Mouse (Mus musculus): ENCODE data around the gene Pip5k1a.
A peak's percentile ranks its signal among the peaks of the same experiment; 100 is the strongest.
"Not testable (repeated sequence)": the region's sequence is repeated elsewhere in the genome, so short reads cannot be mapped to it uniquely, and the experiment has no call there.

Gene Pip5k1a

GRCm38 (mm10) chr3:95112760-95113159 is 6.0 kb upstream of the Pip5k1a start:
- no peak for DNase-seq (ENCODE audit: low spot score)

- peak; percentile 93 for DNase-seq (ENCODE audit: low spot score)
These were observed 4.4 kb upstream of the Pip5k1a start, which contains the start of gene Vps72 for GRCm38 (mm10) chr3:95110911-95111726. Gene Vps72 (plus strand): TSS chr3:95111022.

GRCm38 (mm10) chr3:95107898-95108297 is 1.2 kb upstream of the Pip5k1a start:
- DNase-seq (ENCODE audit: low spot score), result no peak

GRCm38 (mm10) chr3:95107308-95107707 is 578 bp upstream of the Pip5k1a start:
- not testable (repeated sequence) for DNase-seq (ENCODE audit: low spot score)

GRCm38 (mm10) chr3:95105586-95106337 is 968 bp downstream of the Pip5k1a start:
- no peak for DNase-seq (ENCODE audit: low spot score)

GRCm38 (mm10) chr3:95105121-95105520 is 1.6 kb downstream of the Pip5k1a start:
- no peak for DNase-seq (ENCODE audit: low spot score)

- no peak for DNase-seq (ENCODE audit: low spot score)
These were observed 5.9 kb downstream of the Pip5k1a start for GRCm38 (mm10) chr3:95100854-95101253.

- no peak for DNase-seq (ENCODE audit: low spot score)
These were observed 18.7 kb downstream of the Pip5k1a start for GRCm38 (mm10) chr3:95088071-95088470.

- DNase-seq (ENCODE audit: low spot score), result no peak
These were observed 35.1 kb downstream of the Pip5k1a start for GRCm38 (mm10) chr3:95071606-95072005.

GRCm38 (mm10) chr3:95066570-95066969 is 40.2 kb downstream of the Pip5k1a start:
- no peak for DNase-seq (ENCODE audit: low spot score)

- DNase-seq (ENCODE audit: low spot score), result no peak
These were observed 40.6 kb downstream of the Pip5k1a start for GRCm38 (mm10) chr3:95066095-95066494.

GRCm38 (mm10) chr3:95065553-95065952 is 41.2 kb downstream of the Pip5k1a start:
- DNase-seq (ENCODE audit: low spot score), result no peak

- no peak for DNase-seq (ENCODE audit: low spot score)
These were observed 43.0 kb downstream of the Pip5k1a start for GRCm38 (mm10) chr3:95063741-95064140.

GRCm38 (mm10) chr3:95058078-95058477 is 48.7 kb downstream of the Pip5k1a start:
- no peak for DNase-seq (ENCODE audit: low spot score)

GRCm38 (mm10) chr3:95056275-95056674 is 50.5 kb downstream of the Pip5k1a start:
- DNase-seq (ENCODE audit: low spot score), result no peak

GRCm38 (mm10) chr3:95054481-95055260 is 52.1 kb downstream of the Pip5k1a start:
- DNase-seq (ENCODE audit: low spot score), result peak; percentile 65

GRCm38 (mm10) chr3:95053701-95054100 is 53.0 kb downstream of the Pip5k1a start:
- peak; percentile 22 for DNase-seq (ENCODE audit: low spot score)

- DNase-seq (ENCODE audit: low spot score), result no peak
These were observed 53.8 kb downstream of the Pip5k1a start for GRCm38 (mm10) chr3:95052959-95053358.

- no peak for DNase-seq (ENCODE audit: low spot score)
These were observed 58.8 kb downstream of the Pip5k1a start for GRCm38 (mm10) chr3:95047914-95048313.

GRCm38 (mm10) chr3:95046462-95047057 is 60.2 kb downstream of the Pip5k1a start:
- DNase-seq (ENCODE audit: low spot score), result no peak

GRCm38 (mm10) chr3:95043251-95043650 is 63.5 kb downstream of the Pip5k1a start:
- no peak for DNase-seq (ENCODE audit: low spot score)

GRCm38 (mm10) chr3:95042838-95043229 is 63.9 kb downstream of the Pip5k1a start:
- DNase-seq (ENCODE audit: low spot score), result no peak
